Mouse (Mus musculus) lung, postnatal 14 days (tissue): Measurements from ENCODE around the gene Rpl23.
"Not testable (repeated sequence)": the region's sequence is repeated elsewhere in the genome, so short reads cannot be mapped to it uniquely, and the experiment has no call there.

Source experiments
- DNase-seq: peaks from one replicate; pipeline ENCODE4 v3.0.0; 2021

The Rpl23 gene

GRCm38 (mm10) chr11:97798782-97799145, 16.5 kb upstream of the Rpl23 start, which contains the start of gene Lasp1:
TSS of gene Lasp1 (plus strand) at chr11:97799000.
- peak; percentile 89 for DNase-seq

- DNase-seq = no peak
Observed at GRCm38 (mm10) chr11:97798083-97798435, 15.8 kb upstream of the Rpl23 start.

DNA sequence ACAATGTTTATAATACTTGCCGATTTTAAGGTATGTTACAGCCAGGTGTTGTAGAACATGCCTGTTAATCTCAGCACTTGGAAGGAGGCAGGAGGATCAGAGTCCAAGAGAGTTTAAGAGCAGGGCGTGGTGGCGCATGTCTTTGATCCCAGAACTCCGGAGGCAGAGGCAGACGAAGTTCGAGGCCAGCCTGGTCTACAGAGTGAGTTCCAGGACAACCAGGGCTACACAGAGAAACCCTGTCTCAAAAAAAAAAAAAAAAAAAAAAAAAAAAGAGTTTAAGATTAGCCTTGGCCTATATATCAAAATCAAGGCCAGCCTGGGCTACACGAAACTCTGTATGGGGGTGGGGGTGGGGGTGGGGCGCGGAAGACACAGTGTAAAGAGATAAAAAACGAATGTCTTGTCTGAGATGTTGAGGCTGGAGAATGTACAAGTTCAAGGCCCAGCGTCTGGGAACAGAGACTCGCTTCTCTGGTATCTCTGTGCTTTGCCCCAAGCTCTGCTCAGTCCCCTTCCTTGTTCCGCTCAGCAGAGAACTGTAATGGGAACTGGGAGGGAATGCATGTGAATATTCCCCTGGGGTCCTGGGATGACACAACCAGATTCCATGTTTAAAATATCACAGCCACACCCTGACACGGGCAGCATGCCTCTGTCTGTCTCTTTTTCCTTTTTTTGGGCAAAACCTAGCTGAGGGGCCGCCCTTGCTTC, 15.3 kb upstream of the Rpl23 start:
- no peak for DNase-seq

- peak; percentile 77 for DNase-seq
Observed at GRCm38 (mm10) chr11:97796910-97797309, 14.7 kb upstream of the Rpl23 start.

DNA sequence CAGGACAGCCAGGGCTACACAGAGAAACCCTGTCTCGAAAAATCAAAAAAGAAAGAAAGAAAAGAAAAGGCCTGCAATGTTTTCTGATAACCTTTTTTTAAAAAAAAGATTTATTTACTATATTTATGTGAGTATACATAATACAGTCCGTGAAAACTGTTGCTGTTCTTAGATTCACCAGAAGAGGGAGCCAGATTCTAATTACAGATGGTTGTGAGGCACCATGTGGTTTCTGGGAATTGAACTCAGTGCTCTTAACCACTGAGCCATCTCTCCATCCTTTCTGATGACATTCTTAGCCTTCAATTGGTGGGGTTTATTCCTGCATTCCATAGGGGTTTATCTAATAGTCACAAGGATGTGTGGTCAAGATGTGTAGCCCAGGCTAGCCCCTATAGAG, 10.9 kb upstream of the Rpl23 start:
- peak; percentile 78 for DNase-seq

DNA sequence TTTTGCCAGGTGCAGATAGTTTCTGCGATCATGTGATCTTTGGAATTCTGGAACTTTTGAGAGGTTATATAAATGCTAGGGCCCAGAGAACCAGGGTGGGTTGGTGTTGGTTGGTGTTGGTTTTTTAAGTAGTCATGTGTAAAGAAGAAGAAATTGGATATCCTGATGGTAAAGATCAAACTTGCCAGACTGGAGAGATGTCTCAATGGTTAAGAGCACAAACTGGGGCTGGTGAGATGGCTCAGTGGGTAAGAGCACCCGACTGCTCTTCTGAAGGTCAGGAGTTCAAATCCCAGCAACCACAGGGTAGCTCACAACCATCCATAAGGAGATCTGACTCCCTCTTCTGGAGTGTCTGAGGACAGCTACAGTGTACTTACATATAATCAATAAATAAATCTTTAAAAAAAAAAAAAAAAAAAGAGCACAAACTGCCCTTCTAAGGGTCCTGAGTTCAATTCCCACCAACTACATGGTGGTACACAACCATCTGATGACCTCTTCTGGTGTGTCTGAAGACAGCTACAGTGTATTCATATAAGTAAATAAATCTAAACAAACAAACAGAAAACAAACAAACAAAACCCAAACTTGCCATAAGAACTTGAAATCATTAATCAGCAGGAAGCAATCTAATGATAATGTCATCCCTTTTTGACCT, 8.7 kb upstream of the Rpl23 start:
- not testable (repeated sequence) for DNase-seq

DNA sequence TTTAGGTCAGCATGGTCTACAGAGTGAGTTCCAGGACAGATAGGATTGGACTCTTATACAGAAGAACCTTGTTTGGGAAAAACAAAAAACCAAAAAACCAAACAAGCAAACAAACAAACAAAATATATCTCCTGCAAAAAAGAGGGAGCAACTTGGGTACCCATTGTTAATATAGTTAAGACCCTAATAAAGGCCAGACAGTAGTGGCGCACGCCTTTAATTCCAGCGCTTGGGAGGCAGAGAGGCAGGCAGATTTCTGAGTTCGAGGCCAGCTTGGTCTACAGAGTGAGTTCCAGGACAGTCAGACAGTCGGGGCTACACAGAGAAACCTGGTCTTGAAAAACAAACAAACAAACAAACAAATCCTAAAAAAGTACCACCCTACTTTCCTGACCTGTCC, 7.5 kb upstream of the Rpl23 start:
- no peak for DNase-seq

- no peak for DNase-seq
Observed at GRCm38 (mm10) chr11:97787961-97788360, 5.7 kb upstream of the Rpl23 start.

DNA sequence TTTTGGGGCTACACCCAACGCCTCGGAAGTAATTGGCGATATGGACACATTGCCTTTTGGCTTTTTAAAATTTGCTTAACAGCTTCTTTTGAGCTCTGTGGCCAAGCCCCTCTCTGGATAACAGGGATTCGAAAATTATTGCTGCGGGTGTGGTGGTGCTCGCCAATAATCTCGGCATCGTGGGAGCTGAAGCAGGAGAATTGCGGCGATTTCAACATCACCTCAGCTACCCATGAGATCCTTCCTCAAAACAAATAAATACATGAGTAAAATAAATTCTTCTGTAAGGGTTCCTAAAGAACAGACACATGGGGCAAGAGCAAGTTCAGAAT, 293 bp upstream of the Rpl23 start:
- DNase-seq = no peak

DNA sequence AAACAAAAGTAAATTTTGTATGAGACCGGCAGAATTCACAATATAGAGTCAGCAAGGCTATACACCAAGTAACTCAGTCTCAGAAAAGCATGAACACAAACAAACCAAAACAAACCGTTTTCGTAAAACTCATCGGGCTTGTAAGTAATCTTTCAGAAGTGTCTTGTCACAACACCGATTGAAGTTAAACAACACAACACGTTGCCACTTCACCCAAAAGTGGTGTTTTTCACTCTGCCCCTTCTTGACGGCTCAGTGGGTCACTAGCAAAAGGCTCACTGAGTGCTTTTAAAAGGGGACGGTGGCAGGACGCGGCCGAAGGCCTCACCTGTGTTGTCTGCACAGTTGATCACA, 782 bp downstream of the Rpl23 start:
- no peak for DNase-seq

DNA sequence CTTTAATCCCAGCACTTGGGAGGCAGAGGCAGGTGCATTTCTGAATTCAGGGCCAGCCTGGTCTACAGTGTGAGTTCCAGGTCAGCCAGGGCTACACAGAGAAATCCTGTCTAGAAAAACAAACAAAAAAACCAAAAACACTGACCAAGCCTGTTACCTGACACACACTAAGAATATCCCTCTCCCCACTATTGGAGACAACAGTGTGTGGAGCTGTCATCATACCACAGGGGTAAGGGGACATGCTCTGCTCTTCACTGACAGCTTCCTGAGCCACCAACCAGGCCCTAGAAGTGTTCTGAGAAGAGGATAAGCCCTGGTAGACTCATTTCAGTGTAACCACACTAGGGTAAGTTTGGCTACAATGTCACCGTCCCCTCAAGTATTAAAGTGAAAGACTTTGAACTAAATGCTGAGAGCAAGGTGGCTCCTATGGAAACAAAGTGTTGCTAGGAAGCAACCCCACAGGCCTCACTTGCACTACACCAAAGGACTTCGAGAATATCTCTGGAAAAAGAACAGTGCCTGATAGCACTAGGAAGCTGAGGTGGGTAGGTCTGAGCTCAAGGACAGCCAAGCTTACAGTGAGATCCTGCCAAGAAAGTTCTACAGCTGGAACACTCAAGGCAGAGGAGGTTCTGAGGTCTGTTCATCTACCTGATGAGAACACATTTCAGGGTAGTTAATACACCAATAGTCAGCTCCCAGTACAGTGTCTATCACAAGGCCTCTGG, 2.1 kb downstream of the Rpl23 start:
- DNase-seq = no peak

GRCm38 (mm10) chr11:97778918-97779317, 3.3 kb downstream of the Rpl23 start:
- no peak for DNase-seq

DNA sequence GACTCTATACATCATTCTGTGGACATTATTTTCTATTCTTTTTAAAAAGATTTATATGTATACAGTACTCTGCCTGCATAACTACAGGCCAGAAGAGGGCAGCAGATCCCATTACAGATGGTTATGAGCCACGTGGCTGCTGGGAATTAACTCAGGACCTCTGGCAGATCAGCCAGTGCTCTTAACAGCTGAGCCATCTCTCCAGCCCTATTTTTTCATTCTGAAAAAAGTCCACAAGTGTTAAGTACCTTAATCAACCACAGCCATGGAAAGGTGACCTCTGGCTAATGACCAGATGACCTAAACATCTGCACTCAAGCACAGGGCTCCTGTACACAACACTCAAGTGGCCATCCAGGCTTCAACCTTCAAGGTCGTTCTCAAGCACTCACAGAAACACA, 5.1 kb downstream of the Rpl23 start:
- DNase-seq = peak; percentile 17

DNA sequence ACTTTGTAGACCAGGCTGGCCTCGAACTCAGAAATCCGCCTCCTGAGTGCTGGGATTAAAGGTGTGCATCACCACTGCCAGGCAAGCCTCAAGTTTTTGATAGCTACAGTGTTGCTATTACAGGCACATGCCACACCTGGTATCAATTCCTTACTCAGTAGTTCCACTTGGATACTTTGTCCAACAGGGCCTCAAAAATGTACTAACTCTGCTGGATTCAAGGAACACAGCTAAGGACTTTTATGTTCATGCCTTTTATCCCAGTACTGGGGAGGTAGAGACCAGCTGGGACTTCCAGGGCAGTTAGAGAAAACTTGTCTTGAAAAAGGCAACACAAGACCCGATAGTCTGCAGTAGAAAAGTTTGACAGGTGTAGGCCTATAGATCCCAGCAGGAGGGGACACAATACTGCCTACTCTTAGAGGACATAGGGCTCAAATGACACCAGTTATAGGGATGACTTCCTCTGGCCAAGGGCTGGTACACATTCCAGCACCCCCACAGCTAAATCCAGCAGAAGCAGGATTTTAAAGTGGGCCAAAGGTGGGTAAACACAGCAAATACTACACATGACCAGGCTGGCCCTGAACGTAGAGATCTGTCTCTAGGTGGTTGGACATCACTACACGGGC, 5.6 kb downstream of the Rpl23 start:
- DNase-seq = no peak

- DNase-seq = no peak
Observed at GRCm38 (mm10) chr11:97775808-97776496, 6.3 kb downstream of the Rpl23 start, which contains the start of gene 1700001P01Rik. TSS of gene 1700001P01Rik (minus strand) at chr11:97775918.

- DNase-seq = no peak
Observed at GRCm38 (mm10) chr11:97775186-97775585, 7.1 kb downstream of the Rpl23 start.

DNA sequence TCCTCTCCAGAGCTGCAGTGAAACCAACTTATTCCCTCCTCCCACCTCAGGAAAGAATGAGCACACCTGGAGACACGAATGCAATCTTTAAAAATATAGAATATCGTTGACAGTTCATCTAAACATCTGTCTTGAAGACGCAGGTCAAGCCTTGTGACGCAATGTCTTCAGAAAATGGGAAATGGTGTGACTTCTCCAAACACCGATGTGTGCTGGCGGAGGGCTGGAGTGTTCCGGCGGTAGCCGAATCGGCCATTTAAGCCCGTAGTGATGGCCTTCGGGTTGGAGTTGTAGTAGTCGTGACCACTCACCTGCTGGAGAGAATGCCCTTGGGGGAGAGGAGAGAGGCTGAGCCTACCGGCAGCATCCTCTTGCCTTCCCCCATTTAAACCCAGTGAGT, 10.8 kb downstream of the Rpl23 start:
- DNase-seq = no peak

- DNase-seq = no peak
Observed at GRCm38 (mm10) chr11:97769704-97770103, 12.5 kb downstream of the Rpl23 start.

- peak; percentile 95 for DNase-seq
Observed at GRCm38 (mm10) chr11:97766154-97766881, 15.9 kb downstream of the Rpl23 start, which contains the start of gene Cwc25. TSS of gene Cwc25 (minus strand) at chr11:97766556.

- DNase-seq = no peak
Observed at GRCm38 (mm10) chr11:97761638-97762037, 20.6 kb downstream of the Rpl23 start.

DNA sequence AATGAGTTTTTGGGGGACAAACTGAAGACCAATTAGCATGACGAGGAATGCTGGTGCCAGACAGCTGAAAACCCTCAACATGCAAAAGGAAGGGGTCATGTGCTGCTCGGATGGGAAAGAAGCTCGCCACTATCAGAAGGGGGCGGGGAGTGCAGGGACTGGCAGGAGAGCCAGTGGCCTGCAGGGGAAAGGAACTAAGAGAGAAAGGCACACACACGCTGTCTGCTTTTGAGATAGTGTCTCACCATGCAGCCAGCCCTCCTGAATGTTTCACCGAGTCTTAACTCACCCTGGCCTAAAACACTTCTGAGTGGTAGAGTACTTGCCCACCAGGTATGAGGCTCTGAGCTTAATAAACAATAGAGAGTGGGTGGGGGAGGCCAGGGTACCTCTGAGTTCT, 23.3 kb downstream of the Rpl23 start:
- DNase-seq = no peak

DNA sequence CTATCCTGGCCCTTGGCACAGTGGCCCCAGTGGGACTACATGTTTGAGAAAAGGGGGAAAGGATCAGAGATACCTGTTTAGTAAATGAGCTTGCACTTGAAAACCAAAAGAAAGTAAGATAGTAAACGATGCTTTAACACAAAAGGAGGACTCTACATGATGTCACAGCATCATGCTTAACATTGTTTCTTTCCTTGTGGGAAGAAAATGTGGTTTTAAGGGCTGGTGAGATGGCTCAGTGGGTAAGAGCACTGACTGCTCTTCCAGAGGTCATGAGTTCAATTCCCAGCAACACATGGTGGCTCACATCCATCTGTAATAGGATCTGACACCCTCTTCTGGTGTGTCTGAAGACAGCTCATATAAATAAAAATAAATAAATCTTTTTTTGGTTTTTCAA, 24.1 kb downstream of the Rpl23 start:
- DNase-seq = no peak
